Mouse (Mus musculus) cortical plate, adult 2 months (tissue): ENCODE data around the gene Bmper.

Experiments
- CTCF ChIP-seq: fragments of 200-500 bp; IDR thresholded peaks from 2 replicates; pipeline ENCODE4 v1.5.1; 2011; ENCODE audit warnings: mild to moderate bottlenecking, control low read depth, low read length; ENCODE audit not compliant: insufficient read depth; ENCODE audit errors: extremely low read depth
- POLR2A ChIP-seq: fragments of 200-500 bp; IDR thresholded peaks from 2 replicates; pipeline ENCODE4 v1.6.1; 2011; ENCODE audit warnings: mild to moderate bottlenecking, low read length, control low read depth; ENCODE audit not compliant: insufficient read depth; ENCODE audit errors: extremely low read depth

DNA sequence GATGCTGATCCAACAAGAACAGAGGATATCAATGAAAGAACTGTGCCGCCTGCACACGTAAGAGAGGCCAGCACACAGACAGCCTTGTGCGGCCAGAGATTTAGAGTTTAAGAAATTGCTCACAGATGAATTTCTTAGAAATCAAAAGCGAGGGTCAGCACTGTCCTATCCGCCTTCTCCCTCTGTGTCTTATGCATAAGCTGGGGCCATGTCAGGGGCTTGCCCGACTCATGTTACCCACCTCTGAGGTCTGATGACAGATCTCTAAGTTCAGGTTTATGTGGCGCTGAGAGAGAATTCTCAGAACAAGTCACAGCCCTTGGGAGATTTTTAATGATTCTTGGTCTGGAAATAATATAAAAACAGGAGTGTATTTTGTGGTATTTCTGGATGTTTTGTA is 140.7 kb downstream of the Bmper start:
- TF ChIP-seq POLR2A, result no peak
- no peak for TF ChIP-seq CTCF
